Mouse (Mus musculus) midbrain, embryonic 14.5 days (tissue): Measurements from ENCODE around the gene Ube2o. TPM values are rescaled to one million over a fixed set of nuclear protein-coding genes. Genes with fewer than 3 reads are reported as not detected.
A peak's percentile ranks its signal among the peaks of the same experiment; 100 is the strongest.

Experiments used
- ATAC-seq: fragments of 200-750 bp; cut with Nextera tagmentation; 2 replicates; pipeline ENCODE4 v1.8.0; 2017; ENCODE audit warnings: moderate number of reproducible peaks, moderate library complexity; ENCODE audit not compliant: low FRiP score, low TSS enrichment
- DNase-seq: peaks from one replicate; pipeline ENCODE4 v3.0.0-alpha.2; 2015
- H3K27ac ChIP-seq: fragments of 300-500 bp; sonication (generic); replicated peaks from 2 replicates; pipeline ENCODE4 v1.5.1; 2014; ENCODE audit warnings: mild to moderate bottlenecking, low read depth, low read length, moderate library complexity
- H3K27me3 ChIP-seq: fragments of 300-500 bp; sonication (generic); 2 replicates; pipeline ENCODE4 v1.6.1; 2014; ENCODE audit warnings: low read length, control low read depth, mixed read lengths; ENCODE audit not compliant: control insufficient read depth, insufficient read depth
- H3K36me3 ChIP-seq: fragments of 300-500 bp; sonication (generic); 2 replicates; pipeline ENCODE4 v1.6.1; 2014; ENCODE audit warnings: low read length, control low read depth; ENCODE audit not compliant: control insufficient read depth, insufficient read depth
- H3K4me1 ChIP-seq: fragments of 300-500 bp; sonication (generic); 2 replicates; pipeline ENCODE4 v1.6.1; 2014; ENCODE audit warnings: mild to moderate bottlenecking, antibody characterized with exemption, low read length, control low read depth; ENCODE audit not compliant: control insufficient read depth, insufficient read depth
- H3K4me2 ChIP-seq: fragments of 300-500 bp; sonication (generic); 2 replicates; pipeline ENCODE4 v1.6.1; 2014; ENCODE audit warnings: mild to moderate bottlenecking, low read length, moderate library complexity
- H3K4me3 ChIP-seq: fragments of 300-500 bp; sonication (generic); replicated peaks from 2 replicates; pipeline ENCODE4 v1.5.1; 2014; ENCODE audit warnings: low read depth, low read length
- H3K9ac ChIP-seq: fragments of 300-500 bp; sonication (generic); replicated peaks from 2 replicates; pipeline ENCODE4 v1.6.1; 2014; ENCODE audit warnings: mild to moderate bottlenecking, low read length, moderate library complexity
- H3K9me3 ChIP-seq: fragments of 300-500 bp; sonication (generic); 2 replicates; pipeline ENCODE4 v1.6.1; 2016; ENCODE audit warnings: low read length, control low read depth, mixed read lengths; ENCODE audit not compliant: control insufficient read depth
- WGBS: fragments of 180-500 bp; shearing (Covaris S2); extraction: QIAGEN DNeasy Blood & Tissue Kit; methylation state at CpG from one replicate; pipeline ENCODE4 v1.1.7; 2014; 5-methylcytosine and 5-hydroxymethylcytosine counted together
- polyA plus RNA-seq: library from polyadenylated mRNA; unstranded; fragments of >200 nt; fragmentation: Nextera tagmentation; extraction: Ambion mirVana; gene quantifications from 2 replicates; pipeline ENCODE4 v1.2.1, GENCODE M21; 2014

The Ube2o gene
- polyA plus RNA-seq, 1 experiment from 2014 or later = 26.9 TPM

DNA sequence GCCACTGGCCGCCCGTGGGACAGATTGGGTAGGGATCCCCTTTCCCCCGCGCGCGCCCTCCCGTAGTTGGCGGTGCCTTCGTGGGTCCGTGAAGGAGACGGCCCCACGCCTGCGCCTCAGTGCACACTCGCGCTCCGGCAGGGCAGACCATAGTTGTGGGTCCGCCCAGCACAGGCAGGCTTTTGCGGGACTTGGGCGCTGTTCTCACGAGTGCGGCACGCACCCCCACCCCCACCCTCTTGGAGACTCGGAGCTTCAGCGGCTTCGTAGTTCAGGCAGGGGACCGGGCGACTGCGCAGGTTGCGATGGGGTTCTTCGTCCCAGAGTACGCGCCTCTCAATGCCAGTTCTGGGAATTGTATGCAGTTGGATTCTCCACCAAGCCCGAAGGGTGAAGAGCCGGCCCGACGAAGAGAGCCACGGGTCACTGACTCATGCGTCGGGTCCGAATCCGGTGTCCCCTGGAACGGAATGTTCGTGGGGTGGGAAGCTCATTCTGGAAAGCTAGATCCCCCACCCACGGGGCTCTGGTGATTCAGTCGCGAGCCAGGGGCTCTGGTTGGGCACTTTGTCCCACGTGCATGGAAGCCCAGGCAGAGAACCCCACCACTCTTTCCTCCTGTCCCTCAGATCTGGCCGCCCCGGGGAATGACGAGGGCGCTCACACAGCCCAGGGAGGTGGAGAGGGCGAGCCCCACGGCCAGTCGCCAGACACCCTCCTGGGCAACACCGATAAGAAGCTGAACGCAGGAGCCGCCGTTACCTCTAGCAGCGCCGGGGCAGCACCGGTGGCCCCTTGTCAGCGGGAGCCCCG, 47.7 kb downstream of the Ube2o start:
- Histone ChIP-seq H3K9me3 (no peaks in the 10 kb centered on the region), H3K27ac (no peak overlapping the region), H3K4me2 (peak overlapping the region; percentile 76), H3K9ac (peak overlapping the region; percentile 42; the same call in 1 of the 2 replicates), H3K36me3 (peaks cover 13% of the 10 kb centered on the region), H3K4me1 (peaks cover 35% of the 10 kb centered on the region), H3K4me3 (peak overlapping the region; percentile 39), H3K27me3 (peaks cover 46% of the 10 kb centered on the region)
- peak; percentile 37 for DNase-seq
- no peak for ATAC-seq
- WGBS = under 1% methylated on average over 63 of the region's 63 CpGs

DNA sequence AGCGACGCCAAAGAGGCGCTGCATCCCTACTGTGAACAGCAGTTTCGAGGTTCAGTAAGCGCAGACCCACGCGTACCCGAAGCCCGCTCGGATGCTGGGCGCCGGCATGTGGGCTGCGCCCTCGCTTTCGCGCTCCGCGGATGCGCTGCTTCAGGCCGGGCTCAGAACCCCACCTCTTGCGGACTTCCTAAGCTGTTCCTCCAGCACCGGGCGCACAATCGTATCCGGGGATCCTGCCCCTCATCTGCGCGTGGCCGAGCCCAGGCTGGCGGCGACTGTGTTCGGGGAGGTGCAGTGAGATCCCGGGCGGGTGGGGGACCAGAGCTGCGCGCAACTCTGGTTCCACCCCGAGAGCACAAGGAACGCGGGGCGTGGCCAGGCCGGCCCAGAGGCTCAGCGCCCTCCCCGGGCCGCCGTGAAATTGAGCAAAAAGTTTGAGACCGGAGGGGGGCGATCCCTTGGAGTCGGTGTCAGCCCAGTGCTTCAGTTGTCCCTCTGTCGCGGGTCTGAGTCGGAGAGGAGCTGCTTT, 48.4 kb downstream of the Ube2o start:
- Histone ChIP-seq H3K9ac (peak overlapping the region; percentile 42; the same call in 1 of the 2 replicates), H3K36me3 (peaks cover 7% of the 10 kb centered on the region; the same call in 1 of the 2 replicates), H3K4me1 (peaks cover 35% of the 10 kb centered on the region), H3K4me3 (peak overlapping the region; percentile 39), H3K9me3 (no peaks in the 10 kb centered on the region), H3K27ac (no peak overlapping the region), H3K4me2 (peak overlapping the region; percentile 76), H3K27me3 (peaks cover 46% of the 10 kb centered on the region)
- ATAC-seq (0 out of 2 replicates have a peak, but pooled peaks have one; percentile 36), DNase-seq (peak; percentile 67)
- under 1% methylated on average over 50 of the region's 50 CpGs for WGBS

DNA sequence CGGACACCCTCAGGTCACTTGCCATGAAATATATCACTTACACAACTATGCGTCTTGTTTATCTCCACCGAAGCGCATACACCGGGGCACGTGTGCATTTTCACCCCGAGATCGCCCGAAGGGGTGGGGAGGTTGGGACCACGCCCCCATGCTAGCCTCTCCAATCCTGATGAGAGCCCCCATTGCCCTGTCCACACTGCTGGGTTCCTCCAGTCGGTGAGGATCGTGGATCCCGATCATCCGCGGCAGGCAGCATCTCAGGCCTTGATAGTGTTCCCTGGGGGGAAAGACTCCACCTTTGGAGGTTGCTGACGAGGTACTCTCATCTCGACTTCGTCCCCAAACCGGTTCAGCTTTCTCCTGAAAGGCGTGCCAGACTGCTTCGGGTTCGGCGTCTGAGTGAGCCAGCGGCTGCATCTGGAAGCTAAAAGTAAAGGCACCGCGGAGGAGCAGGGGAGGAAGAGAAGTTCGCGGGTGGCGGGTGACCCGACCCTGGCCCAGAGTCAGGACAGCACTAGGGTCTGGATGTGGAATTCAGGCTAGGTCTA, 48.9 kb downstream of the Ube2o start:
- H3K4me2 ChIP-seq = peak overlapping the region; percentile 76
- peaks cover 46% of the 10 kb centered on the region for H3K27me3 ChIP-seq
- under 1% methylated on average over 30 of the region's 30 CpGs for whole genome bisulfite sequencing
- no peaks in the 10 kb centered on the region for H3K9me3 ChIP-seq
- peak overlapping the region; percentile 42; the same call in 1 of the 2 replicates for H3K9ac ChIP-seq
- ATAC-seq = no peak
- H3K27ac ChIP-seq = no peak overlapping the region
- H3K36me3 ChIP-seq = peaks cover 7% of the 10 kb centered on the region; the same call in 1 of the 2 replicates
- H3K4me3 ChIP-seq = peak overlapping the region; percentile 39
- peak; percentile 47 for DNase-seq
- H3K4me1 ChIP-seq = peaks cover 35% of the 10 kb centered on the region

DNA sequence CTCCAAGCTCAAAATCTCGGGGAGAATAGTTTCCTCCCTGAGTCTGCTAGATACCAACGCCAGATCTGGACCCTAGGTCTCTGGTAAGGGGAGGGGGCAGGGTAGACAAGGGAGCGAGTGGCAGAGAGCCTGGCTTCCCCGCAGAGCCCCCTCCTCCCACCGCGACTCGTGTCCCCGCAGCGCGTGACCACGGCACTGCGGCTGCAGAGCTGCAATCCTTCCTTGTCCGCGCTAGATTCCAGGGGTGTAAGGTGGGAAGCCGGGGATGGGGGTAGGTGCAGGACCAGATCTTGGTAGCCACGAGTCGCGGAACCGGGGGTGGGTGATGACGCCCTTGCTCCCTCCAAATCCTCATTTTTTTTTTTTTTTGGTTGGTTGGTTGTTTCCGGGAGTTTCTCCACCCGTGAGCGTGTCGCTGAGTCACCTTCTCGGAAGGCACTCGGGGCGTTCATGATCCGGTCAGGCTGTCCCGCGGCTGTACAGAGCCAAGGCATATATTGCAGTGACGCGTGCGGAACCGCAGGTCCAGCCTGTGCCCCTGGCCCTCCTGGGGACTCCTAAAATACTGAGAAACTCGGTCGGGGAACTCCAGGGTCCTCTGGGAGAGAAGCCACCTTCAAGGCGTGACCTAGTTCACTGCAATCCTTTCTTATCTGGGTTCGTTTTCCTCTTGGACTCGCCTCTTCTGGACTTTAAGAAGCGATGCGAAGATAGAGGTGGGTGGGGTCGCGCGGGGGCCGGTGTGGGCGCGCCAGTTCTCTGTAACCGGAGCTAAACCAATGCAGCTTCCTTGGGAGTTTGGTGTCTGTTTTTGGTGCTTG, 49.7 kb downstream of the Ube2o start:
- peak overlapping the region; percentile 40; the same call in 1 of the 2 replicates for H3K9ac ChIP-seq
- 2% methylated on average over 48 of the region's 48 CpGs for WGBS

DNA sequence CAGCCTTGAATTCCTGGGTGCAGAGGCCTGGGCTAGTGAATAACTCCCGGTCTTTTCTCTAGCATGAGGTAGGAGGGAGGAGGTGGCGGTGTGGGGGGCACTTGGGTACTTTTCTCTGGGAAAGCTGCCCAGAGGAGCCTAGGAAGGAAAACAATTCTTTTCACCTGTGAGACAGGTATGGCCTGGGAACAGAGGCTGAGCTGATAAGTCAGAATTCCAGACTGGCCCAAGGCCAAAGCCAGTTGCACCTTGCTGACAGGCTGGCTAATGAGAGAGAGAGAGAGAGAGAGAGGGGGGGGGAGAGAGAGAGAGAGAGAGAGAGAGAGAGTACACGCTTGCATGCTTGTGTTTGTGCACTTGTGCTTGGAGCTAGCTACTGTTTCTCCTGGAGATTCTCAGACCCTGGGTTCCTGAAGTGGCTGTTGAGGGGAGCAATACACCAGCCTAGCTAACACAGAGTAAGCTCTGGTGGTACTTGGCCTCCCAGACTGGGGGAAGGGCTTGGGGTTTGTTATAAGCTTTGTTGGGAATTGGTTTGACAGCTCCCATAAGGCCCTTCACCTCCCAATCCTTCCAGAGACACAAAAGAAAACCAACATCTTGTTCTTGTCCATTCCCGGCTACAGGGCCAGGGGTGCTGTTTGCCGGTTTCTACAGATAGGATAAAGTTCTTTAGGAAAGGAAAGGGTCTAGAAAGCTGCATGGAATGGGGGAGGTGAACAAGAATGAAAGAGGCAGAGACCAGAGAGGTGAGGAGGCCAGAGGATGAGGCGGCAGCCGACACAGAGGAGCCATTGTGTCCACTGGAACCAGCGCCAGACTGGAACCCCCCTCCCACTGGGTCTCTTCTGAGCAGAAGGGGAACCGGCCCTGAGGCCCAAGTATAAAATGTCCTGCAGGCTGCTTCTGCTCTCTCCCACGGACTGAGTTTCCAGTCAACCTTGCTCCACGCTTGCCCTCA, 50.8 kb downstream of the Ube2o start, which contains the start of gene Sphk1:
Gene Sphk1 (plus strand): TSS at position 739 of the 961 bp plus-strand sequence.
- DNase-seq = peak; percentile 59
- Histone ChIP-seq H3K4me3 (peak within 1 kb of the TSS; percentile 39), H3K9ac (peak within 1 kb of the TSS; percentile 40; the same call in 1 of the 2 replicates), H3K27me3 (peaks cover 46% of the 10 kb centered on the region), H3K9me3 (no peaks in the 10 kb centered on the region), H3K27ac (0 out of 2 replicates have a peak within 1 kb of the TSS, but pooled peaks have one; percentile 55), H3K4me2 (peak within 1 kb of the TSS; percentile 76), H3K36me3 (no peaks in the 10 kb centered on the region), H3K4me1 (peaks cover 35% of the 10 kb centered on the region)
- 19% methylated on average over 11 of the region's 11 CpGs for WGBS
- ATAC-seq = no peak

More for the DNA sequence above, 49.7 kb downstream of the Ube2o start:
- H3K4me1 ChIP-seq = peaks cover 35% of the 10 kb centered on the region
- peaks cover 1% of the 10 kb centered on the region; the same call in 1 of the 2 replicates for H3K36me3 ChIP-seq
- ATAC-seq (no peak), DNase-seq (peak; percentile 60)
- no peaks in the 10 kb centered on the region for H3K9me3 ChIP-seq
- H3K27ac ChIP-seq = no peak overlapping the region
- peak overlapping the region; percentile 39 for H3K4me3 ChIP-seq
- peak overlapping the region; percentile 76 for H3K4me2 ChIP-seq
- H3K27me3 ChIP-seq = peaks cover 46% of the 10 kb centered on the region

DNA sequence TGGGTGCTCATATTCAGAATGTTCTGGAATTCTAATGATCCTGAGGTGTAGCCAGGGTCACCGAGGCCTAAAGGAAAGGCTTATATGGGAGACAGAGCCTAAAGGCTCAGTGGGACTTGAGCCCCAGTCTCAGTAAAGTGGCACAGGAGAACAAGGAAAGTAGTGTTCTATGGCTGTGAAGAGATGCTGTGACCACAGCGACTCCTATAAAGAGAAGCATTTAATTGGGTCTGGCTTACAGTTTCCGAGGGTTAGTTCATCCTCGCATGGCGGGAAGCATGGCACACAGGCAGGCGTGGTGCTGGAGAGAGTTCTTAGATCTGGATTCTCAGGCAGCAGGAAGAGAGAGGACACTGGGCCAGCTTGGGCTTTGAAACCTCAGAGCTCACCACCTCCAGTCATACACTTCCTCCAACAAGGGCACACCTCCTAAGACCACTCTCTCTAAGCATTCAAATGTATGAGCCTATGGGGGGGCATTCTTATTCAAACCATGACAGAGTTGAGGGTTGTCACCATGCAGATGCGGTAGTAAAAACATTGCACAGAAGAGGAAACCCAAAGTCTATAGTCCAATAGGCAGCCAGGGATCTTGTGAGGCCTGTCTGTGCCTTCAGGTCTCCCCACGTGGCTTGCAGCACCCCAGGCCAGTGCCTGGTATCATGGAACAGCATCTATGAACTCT, 52.5 kb downstream of the Ube2o start:
- H3K27me3 ChIP-seq = peaks cover 33% of the 10 kb centered on the region
- no peak overlapping the region for H3K4me3 ChIP-seq
- H3K4me1 ChIP-seq = peaks cover 33% of the 10 kb centered on the region
- no peaks in the 10 kb centered on the region for H3K36me3 ChIP-seq
- H3K9me3 ChIP-seq = no peaks in the 10 kb centered on the region
- ATAC-seq (no peak), DNase-seq (no peak)
- no peak overlapping the region for H3K27ac ChIP-seq
- H3K4me2 ChIP-seq = no peak overlapping the region
- no peak overlapping the region for H3K9ac ChIP-seq
- WGBS = 75% methylated on average over 8 of the region's 8 CpGs

DNA sequence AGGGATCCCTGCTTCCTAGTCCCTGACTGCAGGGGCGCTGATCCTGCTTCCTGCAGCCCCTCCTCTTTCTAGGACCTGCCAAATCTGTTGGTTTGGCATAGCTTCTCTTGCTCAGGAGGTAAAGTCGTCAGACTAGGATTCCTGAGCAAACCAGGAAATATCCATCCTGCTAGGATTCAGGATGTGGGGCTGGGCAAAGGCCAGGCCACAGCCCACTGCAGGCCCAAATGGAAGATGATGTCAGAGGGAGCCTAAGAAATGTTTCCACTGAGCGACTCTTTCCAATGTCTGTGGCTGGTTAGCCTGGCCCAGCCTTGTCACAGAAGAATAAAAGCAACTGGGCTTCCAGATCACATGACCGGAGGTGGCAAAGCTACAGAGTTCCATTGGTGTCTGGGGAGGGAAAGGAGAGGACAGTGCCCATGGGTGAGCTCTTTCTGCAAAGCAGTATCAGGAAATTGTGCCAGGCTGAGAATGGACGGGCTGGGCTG, 57.5 kb downstream of the Ube2o start:
- H3K27ac ChIP-seq = no peak overlapping the region
- no peak for ATAC-seq
- H3K9ac ChIP-seq = no peak overlapping the region
- H3K4me1 ChIP-seq = 0 out of 2 replicates have a peak, but pooled peaks cover 8% of the 10 kb centered on the region
- no peak overlapping the region for H3K4me3 ChIP-seq
- no peaks in the 10 kb centered on the region for H3K9me3 ChIP-seq
- no peak overlapping the region for H3K4me2 ChIP-seq
- no peaks in the 10 kb centered on the region for H3K27me3 ChIP-seq
- no peaks in the 10 kb centered on the region for H3K36me3 ChIP-seq
- WGBS = 51% methylated on average over 5 of the region's 5 CpGs
- DNase-seq = no peak
